Mouse (Mus musculus): ENCODE data around the gene Lrfn4. TPM values are rescaled to one million over a fixed set of nuclear protein-coding genes. Genes with fewer than 3 reads are reported as not detected.

Lrfn4 gene
- polyA plus RNA-seq, 1 experiment: 2.4 TPM

GRCm38 (mm10) chr19:4572467-4572866 lies 43.0 kb downstream of the Lrfn4 start:
- no peaks in the 10 kb centered on the region for H3K9me3 ChIP-seq
- no peaks in the 10 kb centered on the region; the same call in 1 of the 2 replicates for H3K4me1 ChIP-seq
- TF ChIP-seq FLI1 (IDR thresholded peaks at IDR 0.05; ENCODE audit: low read length) (no peak), GATA1 (IDR thresholded peaks at IDR 0.05; ENCODE audit: borderline replicate concordance, low read length) (no peak)
- no peaks in the 10 kb centered on the region for H3K36me3 ChIP-seq (replicated peaks; ENCODE audit: low read length)
- peaks cover 47% of the 10 kb centered on the region for H3K27me3 ChIP-seq (replicated peaks)
- no peak overlapping the region for H3K4me3 ChIP-seq (replicated peaks)

GRCm38 (mm10) chr19:4572061-4572460 lies 43.4 kb downstream of the Lrfn4 start:
- no peak overlapping the region for H3K4me3 ChIP-seq (replicated peaks)
- no peaks in the 10 kb centered on the region for H3K36me3 ChIP-seq (replicated peaks; ENCODE audit: low read length)
- H3K9me3 ChIP-seq: no peaks in the 10 kb centered on the region
- TF ChIP-seq FLI1 (IDR thresholded peaks at IDR 0.05; ENCODE audit: low read length) (no peak), GATA1 (IDR thresholded peaks at IDR 0.05; ENCODE audit: borderline replicate concordance, low read length) (no peak)
- no peaks in the 10 kb centered on the region; the same call in 1 of the 2 replicates for H3K4me1 ChIP-seq
- H3K27me3 ChIP-seq (replicated peaks): peaks cover 47% of the 10 kb centered on the region

- no peak for TF ChIP-seq FLI1 (IDR thresholded peaks at IDR 0.05; ENCODE audit: low read length)
- no peak for TF ChIP-seq GATA1 (IDR thresholded peaks at IDR 0.05; ENCODE audit: borderline replicate concordance, low read length)
- H3K4me1 ChIP-seq: no peaks in the 10 kb centered on the region; the same call in 1 of the 2 replicates
- peaks cover 47% of the 10 kb centered on the region for H3K27me3 ChIP-seq (replicated peaks)
- no peaks in the 10 kb centered on the region for H3K36me3 ChIP-seq (replicated peaks; ENCODE audit: low read length)
- H3K9me3 ChIP-seq: no peaks in the 10 kb centered on the region
- H3K4me3 ChIP-seq (replicated peaks): no peak overlapping the region
Observed at GRCm38 (mm10) chr19:4571658-4572057, 43.8 kb downstream of the Lrfn4 start.

GRCm38 (mm10) chr19:4570815-4571214 lies 44.7 kb downstream of the Lrfn4 start:
- no peaks in the 10 kb centered on the region; the same call in 1 of the 2 replicates for H3K4me1 ChIP-seq

GRCm38 (mm10) chr19:4570237-4570613 lies 45.2 kb downstream of the Lrfn4 start:
- Histone ChIP-seq H3K4me1 (no peaks in the 10 kb centered on the region), H3K4me3 (replicated peaks) (no peak overlapping the region), H3K9me3 (no peaks in the 10 kb centered on the region), H3K27me3 (replicated peaks) (peaks cover 47% of the 10 kb centered on the region), H3K36me3 (replicated peaks; ENCODE audit: low read length) (no peaks in the 10 kb centered on the region)
- no peak for TF ChIP-seq FLI1 (IDR thresholded peaks at IDR 0.05; ENCODE audit: low read length)
- no peak for TF ChIP-seq GATA1 (IDR thresholded peaks at IDR 0.05; ENCODE audit: borderline replicate concordance, low read length)

More at GRCm38 (mm10) chr19:4570815-4571214, 44.7 kb downstream of the Lrfn4 start:
- TF ChIP-seq GATA1 (IDR thresholded peaks at IDR 0.05; ENCODE audit: borderline replicate concordance, low read length) (no peak), FLI1 (IDR thresholded peaks at IDR 0.05; ENCODE audit: low read length) (no peak)
- Histone ChIP-seq H3K36me3 (replicated peaks; ENCODE audit: low read length) (no peaks in the 10 kb centered on the region), H3K4me3 (replicated peaks) (no peak overlapping the region), H3K27me3 (replicated peaks) (peaks cover 47% of the 10 kb centered on the region), H3K9me3 (no peaks in the 10 kb centered on the region)

GRCm38 (mm10) chr19:4569356-4570236 lies 45.9 kb downstream of the Lrfn4 start:
- Histone ChIP-seq H3K4me3 (replicated peaks) (no peak overlapping the region), H3K9me3 (no peaks in the 10 kb centered on the region), H3K36me3 (replicated peaks; ENCODE audit: low read length) (no peaks in the 10 kb centered on the region), H3K4me1 (no peaks in the 10 kb centered on the region), H3K27me3 (replicated peaks) (peaks cover 46% of the 10 kb centered on the region)
- TF ChIP-seq FLI1 (IDR thresholded peaks at IDR 0.05; ENCODE audit: low read length) (no peak), GATA1 (IDR thresholded peaks at IDR 0.05; ENCODE audit: borderline replicate concordance, low read length) (no peak)

- no peaks in the 10 kb centered on the region for H3K9me3 ChIP-seq
- H3K4me1 ChIP-seq: no peaks in the 10 kb centered on the region
- no peak for TF ChIP-seq GATA1 (IDR thresholded peaks at IDR 0.05; ENCODE audit: borderline replicate concordance, low read length)
- TF ChIP-seq FLI1 (IDR thresholded peaks at IDR 0.05; ENCODE audit: low read length): no peak
- H3K36me3 ChIP-seq (replicated peaks; ENCODE audit: low read length): no peaks in the 10 kb centered on the region
- peaks cover 40% of the 10 kb centered on the region for H3K27me3 ChIP-seq (replicated peaks)
- no peak overlapping the region for H3K4me3 ChIP-seq (replicated peaks)
Observed at GRCm38 (mm10) chr19:4568832-4569231, 46.6 kb downstream of the Lrfn4 start.

- no peaks in the 10 kb centered on the region for H3K9me3 ChIP-seq
- no peak overlapping the region for H3K4me3 ChIP-seq (replicated peaks)
- H3K4me1 ChIP-seq: no peaks in the 10 kb centered on the region
- H3K27me3 ChIP-seq (replicated peaks): peaks cover 42% of the 10 kb centered on the region
- H3K36me3 ChIP-seq (replicated peaks; ENCODE audit: low read length): no peaks in the 10 kb centered on the region
- no peak for TF ChIP-seq FLI1 (IDR thresholded peaks at IDR 0.05; ENCODE audit: low read length)
- TF ChIP-seq GATA1 (IDR thresholded peaks at IDR 0.05; ENCODE audit: borderline replicate concordance, low read length): no peak
Observed at GRCm38 (mm10) chr19:4567665-4568064, 47.8 kb downstream of the Lrfn4 start.

GRCm38 (mm10) chr19:4566880-4567279 lies 48.6 kb downstream of the Lrfn4 start:
- H3K4me3 ChIP-seq (replicated peaks): no peak overlapping the region
- H3K4me1 ChIP-seq: no peaks in the 10 kb centered on the region
- no peaks in the 10 kb centered on the region for H3K36me3 ChIP-seq (replicated peaks; ENCODE audit: low read length)
- H3K9me3 ChIP-seq: no peaks in the 10 kb centered on the region
- peaks cover 48% of the 10 kb centered on the region for H3K27me3 ChIP-seq (replicated peaks)
- TF ChIP-seq FLI1 (IDR thresholded peaks at IDR 0.05; ENCODE audit: low read length): no peak

GRCm38 (mm10) chr19:4565678-4566077 lies 49.8 kb downstream of the Lrfn4 start:
- Histone ChIP-seq H3K4me1 (no peaks in the 10 kb centered on the region), H3K36me3 (replicated peaks; ENCODE audit: low read length) (no peaks in the 10 kb centered on the region), H3K9me3 (no peaks in the 10 kb centered on the region), H3K27me3 (replicated peaks) (peaks cover 45% of the 10 kb centered on the region), H3K4me3 (replicated peaks) (no peak overlapping the region)
- TF ChIP-seq FLI1 (IDR thresholded peaks at IDR 0.05; ENCODE audit: low read length) (no peak), GATA1 (IDR thresholded peaks at IDR 0.05; ENCODE audit: borderline replicate concordance, low read length) (no peak)

Other genes with a start within 250 kb of the Lrfn4 start
- gene Kdm2a, start 217.4 kb downstream of the Lrfn4 start, polyA plus RNA-seq (2012; ENCODE audit: insufficient read depth, low replicate concordance): 9.4 and 14.6 TPM in 2 replicates
- gene Rhod, start 176.2 kb downstream of the Lrfn4 start, polyA plus RNA-seq (2012; ENCODE audit: insufficient read depth, low replicate concordance): 0.16 TPM in 1 of 2 replicates, not detected in the other
- gene Syt12, start 138.2 kb downstream of the Lrfn4 start, polyA plus RNA-seq (2012; ENCODE audit: insufficient read depth, low replicate concordance): not detected in 2 replicates
- gene 2010003K11Rik, start 117.1 kb downstream of the Lrfn4 start, polyA plus RNA-seq (2012; ENCODE audit: insufficient read depth, low replicate concordance): 0.26 TPM in 1 of 2 replicates, not detected in the other
- gene Pcx, start 105.2 kb downstream of the Lrfn4 start, polyA plus RNA-seq (2012; ENCODE audit: insufficient read depth, low replicate concordance): 1.0 and 1.2 TPM in 2 replicates
- 17.9 and 27.3 TPM in 2 replicates for gene Rce1, start 10.0 kb upstream of the Lrfn4 start, polyA plus RNA-seq (2012; ENCODE audit: insufficient read depth, low replicate concordance)
- gene Gm960, start 83.0 kb upstream of the Lrfn4 start, polyA plus RNA-seq (2012; ENCODE audit: insufficient read depth, low replicate concordance): 16.2 TPM in 1 of 2 replicates, not detected in the other
- 0.39 TPM in 1 of 2 replicates, not detected in the other for gene Sptbn2, start 95.5 kb upstream of the Lrfn4 start, polyA plus RNA-seq (2012; ENCODE audit: insufficient read depth, low replicate concordance)
- 0.94 and 2.1 TPM in 2 replicates for gene Rbm4b, start 140.8 kb upstream of the Lrfn4 start, polyA plus RNA-seq (2012; ENCODE audit: insufficient read depth, low replicate concordance)
- 11.4 and 20.1 TPM in 2 replicates for gene Rbm4, start 178.2 kb upstream of the Lrfn4 start, polyA plus RNA-seq (2012; ENCODE audit: insufficient read depth, low replicate concordance)
- 4.9 TPM in 1 of 2 replicates, not detected in the other for gene Gm21992, start 195.9 kb upstream of the Lrfn4 start, polyA plus RNA-seq (2012; ENCODE audit: insufficient read depth, low replicate concordance)
- gene Rbm14, start 196.0 kb upstream of the Lrfn4 start, polyA plus RNA-seq (2012; ENCODE audit: insufficient read depth, low replicate concordance): 15.3 and 27.4 TPM in 2 replicates
- 108 and 160 TPM in 2 replicates for gene Ccs, start 223.7 kb upstream of the Lrfn4 start, polyA plus RNA-seq (2012; ENCODE audit: insufficient read depth, low replicate concordance)
- not detected in 2 replicates for gene Ccdc87, start 223.7 kb upstream of the Lrfn4 start, polyA plus RNA-seq (2012; ENCODE audit: insufficient read depth, low replicate concordance)
- gene Ctsf, start 239.5 kb upstream of the Lrfn4 start, polyA plus RNA-seq (2012; ENCODE audit: insufficient read depth, low replicate concordance): 7.3 TPM in 1 of 2 replicates, not detected in the other